Mouse (Mus musculus) MEL (cell line): ENCODE results near the gene Pik3ip1. TPM values are rescaled to one million over a fixed set of nuclear protein-coding genes. Genes with fewer than 3 reads are reported as not detected.
A peak's percentile ranks its signal among the peaks of the same experiment; 100 is the strongest.

Source experiments
- DNase-seq: peaks from one replicate; pipeline ENCODE4 v3.0.0; 2011; ENCODE audit warnings: low read depth, low spot score
- H3K27ac ChIP-seq: 2 replicates; pipeline ENCODE4 v1.5.1; 2012; ENCODE audit warnings: low read depth, mild to moderate bottlenecking, control low read depth, low read length, moderate library complexity; ENCODE audit not compliant: control insufficient read depth
- H3K27me3 ChIP-seq, 2 experiments: fragments of 150-350 bp in 1 of 2; sonication (generic) in 1 of 2; 2 replicates each; pipeline ENCODE4 v1.6.1; 2012; ENCODE audit warnings: low read length in 2 of 2, mild to moderate bottlenecking in 2 of 2, improper control_type of control experiment in 1 of 2, moderate library complexity in 1 of 2; ENCODE audit not compliant: insufficient read depth in 2 of 2, control insufficient read depth in 1 of 2
- H3K36me3 ChIP-seq, 2 experiments: 2 replicates each; pipeline ENCODE4 v1.6.1; 2012 to 2014; ENCODE audit warnings: low read length in 2 of 2, improper control_type of control experiment in 1 of 2, inconsistent platforms in 1 of 2, mild to moderate bottlenecking in 1 of 2; ENCODE audit not compliant: insufficient read depth in 2 of 2, control insufficient read depth in 1 of 2
- H3K4me1 ChIP-seq, 2 experiments: fragments of 150-350 bp in 1 of 2; sonication (generic) in 1 of 2; 2 replicates each; pipeline ENCODE4 v1.6.1; 2012; ENCODE audit warnings: low read length in 2 of 2, improper control_type of control experiment in 1 of 2, mild to moderate bottlenecking in 1 of 2; ENCODE audit not compliant: insufficient read depth in 2 of 2, control insufficient read depth in 1 of 2
- H3K4me3 ChIP-seq, 2 experiments: fragments of 150-350 bp in 1 of 2; sonication (generic) in 1 of 2; 2 replicates each; pipeline ENCODE4 v1.5.1; 2012; ENCODE audit warnings: low read depth in 2 of 2, low read length in 2 of 2, mild to moderate bottlenecking in 2 of 2, moderate library complexity in 2 of 2, control low read depth in 1 of 2, improper control_type of control experiment in 1 of 2; ENCODE audit not compliant: control insufficient read depth in 1 of 2, insufficient read depth in 1 of 2
- H3K79me2 ChIP-seq: 2 replicates; pipeline ENCODE4 v1.6.1; 2012; ENCODE audit warnings: mild to moderate bottlenecking, low read length, moderate library complexity; ENCODE audit not compliant: control insufficient read depth, poor library complexity, insufficient read depth
- H3K9ac ChIP-seq: 2 replicates; pipeline ENCODE4 v1.6.1; 2012; ENCODE audit warnings: low read depth, mild to moderate bottlenecking, control low read depth, low read length, moderate library complexity; ENCODE audit not compliant: control insufficient read depth, poor library complexity, severe bottlenecking
- H3K9me3 ChIP-seq: fragments of 150-350 bp; sonication (generic); replicated peaks from 2 replicates; pipeline ENCODE4 v1.6.1; 2012; ENCODE audit warnings: mild to moderate bottlenecking, low read length, improper control_type of control experiment, moderate library complexity; ENCODE audit not compliant: insufficient read depth
- BHLHE40 ChIP-seq: IDR thresholded peaks from 2 replicates; pipeline ENCODE4 v1.6.1; 2012; ENCODE audit warnings: low read depth, mild to moderate bottlenecking, inconsistent platforms, low read length, improper control_type of control experiment, borderline replicate concordance
- CHD1 ChIP-seq: IDR thresholded peaks from 2 replicates; pipeline ENCODE4 v1.6.1; 2012; ENCODE audit warnings: low read depth, mild to moderate bottlenecking, inconsistent platforms, low read length, improper control_type of control experiment
- CHD2 ChIP-seq: IDR thresholded peaks from 2 replicates; pipeline ENCODE4 v1.6.1; 2011; ENCODE audit warnings: low read length, improper control_type of control experiment
- CTCF ChIP-seq, 3 experiments: IDR thresholded peaks in 2 of 3; conservative IDR thresholded peaks in 1 of 3; 2 replicates each; pipeline ENCODE4 v1.5.1; 2011 to 2012; ENCODE audit warnings: low read length in 3 of 3, low read depth in 2 of 3, mild to moderate bottlenecking in 2 of 3, improper control_type of control experiment in 1 of 3, inconsistent platforms in 1 of 3, mixed read lengths in 1 of 3, moderate library complexity in 1 of 3; ENCODE audit not compliant: control insufficient read depth in 1 of 3, insufficient read depth in 1 of 3, poor library complexity in 1 of 3, severe bottlenecking in 1 of 3
- ELF1 ChIP-seq: IDR thresholded peaks from 2 replicates; pipeline ENCODE4 v1.6.1; 2014; ENCODE audit warnings: low read depth, mild to moderate bottlenecking, inconsistent platforms, low read length, improper control_type of control experiment, moderate library complexity
- ETS1 ChIP-seq: IDR thresholded peaks from 2 replicates; pipeline ENCODE4 v1.6.1; 2012; ENCODE audit warnings: low read depth, mild to moderate bottlenecking, inconsistent platforms, low read length, improper control_type of control experiment, moderate library complexity
- HCFC1 ChIP-seq: IDR thresholded peaks from 2 replicates; pipeline ENCODE4 v1.6.1; 2012; ENCODE audit warnings: low read depth, mild to moderate bottlenecking, inconsistent platforms, low read length, improper control_type of control experiment, moderate library complexity
- JUND ChIP-seq: IDR thresholded peaks from 2 replicates; pipeline ENCODE4 v1.6.1; 2011; ENCODE audit warnings: low read depth, mild to moderate bottlenecking, improper control_type of control experiment, low read length
- KAT2A ChIP-seq: conservative IDR thresholded peaks from 2 replicates; pipeline ENCODE4 v1.6.1; 2012; ENCODE audit warnings: low read depth, low read length, improper control_type of control experiment, inconsistent platforms
- MAFK ChIP-seq: IDR thresholded peaks from 2 replicates; pipeline ENCODE4 v1.6.1; 2011; ENCODE audit warnings: low read depth, mild to moderate bottlenecking, low read length, improper control_type of control experiment, borderline replicate concordance
- MAX ChIP-seq: IDR thresholded peaks from 2 replicates; pipeline ENCODE4 v1.6.1; 2011; ENCODE audit warnings: low read length, improper control_type of control experiment
- MAZ ChIP-seq: IDR thresholded peaks from 2 replicates; pipeline ENCODE4 v1.6.1; 2012; ENCODE audit warnings: low read depth, mild to moderate bottlenecking, inconsistent platforms, low read length, improper control_type of control experiment
- MEF2A ChIP-seq: IDR thresholded peaks from 2 replicates; pipeline ENCODE4 v1.6.1; 2014; ENCODE audit warnings: low read depth, mild to moderate bottlenecking, inconsistent platforms, low read length, improper control_type of control experiment; ENCODE audit not compliant: poor library complexity, insufficient replicate concordance, severe bottlenecking; ENCODE audit errors: extremely low read depth
- MXI1 ChIP-seq: IDR thresholded peaks from 2 replicates; pipeline ENCODE4 v1.6.1; 2011; ENCODE audit warnings: mild to moderate bottlenecking, low read depth, low read length, improper control_type of control experiment
- MYB ChIP-seq: IDR thresholded peaks from 2 replicates; pipeline ENCODE4 v1.6.1; 2011; ENCODE audit warnings: mild to moderate bottlenecking, low read depth, low read length, improper control_type of control experiment
- MYC ChIP-seq: IDR thresholded peaks from 2 replicates; pipeline ENCODE4 v1.6.1; 2011; ENCODE audit warnings: low read depth, mild to moderate bottlenecking, low read length, improper control_type of control experiment, moderate library complexity
- NELFE ChIP-seq: IDR thresholded peaks from 2 replicates; pipeline ENCODE4 v1.6.1; 2011; ENCODE audit warnings: low read depth, low read length, improper control_type of control experiment
- NRF1 ChIP-seq: IDR thresholded peaks from 2 replicates; pipeline ENCODE4 v1.6.1; 2014; ENCODE audit warnings: low read depth, mild to moderate bottlenecking, inconsistent platforms, low read length, improper control_type of control experiment, moderate library complexity; ENCODE audit not compliant: poor library complexity, insufficient read depth, severe bottlenecking
- POLR2A ChIP-seq, 2 experiments: IDR thresholded peaks; 2 replicates each; pipeline ENCODE4 v1.6.1; 2011 to 2012; ENCODE audit warnings: low read length in 2 of 2, mild to moderate bottlenecking in 2 of 2, control low read depth in 1 of 2, improper control_type of control experiment in 1 of 2, low read depth in 1 of 2, moderate library complexity in 1 of 2; ENCODE audit not compliant: control insufficient read depth in 1 of 2, insufficient read depth in 1 of 2, poor library complexity in 1 of 2
- POLR2AphosphoS2 ChIP-seq: IDR thresholded peaks from 2 replicates; pipeline ENCODE4 v1.6.1; 2011; ENCODE audit warnings: low read length, improper control_type of control experiment
- POLR2AphosphoS5 ChIP-seq: IDR thresholded peaks from 2 replicates; pipeline ENCODE4 v1.6.1; 2012; ENCODE audit warnings: low read depth, borderline replicate concordance, mild to moderate bottlenecking, inconsistent platforms, low read length, moderate library complexity, mixed read lengths
- RAD21 ChIP-seq: IDR thresholded peaks from 2 replicates; pipeline ENCODE4 v1.6.1; 2011; ENCODE audit warnings: mild to moderate bottlenecking, low read depth, low read length, improper control_type of control experiment
- RCOR1 ChIP-seq: IDR thresholded peaks from 2 replicates; pipeline ENCODE4 v1.6.1; 2012; ENCODE audit warnings: low read depth, mild to moderate bottlenecking, inconsistent platforms, low read length, improper control_type of control experiment
- SIN3A ChIP-seq: IDR thresholded peaks from 2 replicates; pipeline ENCODE4 v1.6.1; 2012; ENCODE audit warnings: low read length, improper control_type of control experiment, inconsistent platforms
- SMC3 ChIP-seq: IDR thresholded peaks from 2 replicates; pipeline ENCODE4 v1.6.1; 2011; ENCODE audit warnings: low read depth, low read length, improper control_type of control experiment
- TAL1 ChIP-seq: IDR thresholded peaks from 2 replicates; pipeline ENCODE4 v1.6.1; 2012; ENCODE audit warnings: mild to moderate bottlenecking, inconsistent platforms, low read length, moderate library complexity, mixed read lengths
- TBP ChIP-seq: IDR thresholded peaks from 2 replicates; pipeline ENCODE4 v1.8.0; 2011; ENCODE audit warnings: low read depth, low read length, improper control_type of control experiment
- TCF12 ChIP-seq: IDR thresholded peaks from 2 replicates; pipeline ENCODE4 v1.6.1; 2014; ENCODE audit warnings: low read depth, mild to moderate bottlenecking, inconsistent platforms, low read length, improper control_type of control experiment, moderate library complexity
- UBTF ChIP-seq: IDR thresholded peaks from 2 replicates; pipeline ENCODE4 v1.6.1; 2012; ENCODE audit warnings: low read depth, mild to moderate bottlenecking, inconsistent platforms, low read length, improper control_type of control experiment, moderate library complexity, borderline replicate concordance; ENCODE audit not compliant: insufficient read depth
- USF1 ChIP-seq: IDR thresholded peaks from 2 replicates; pipeline ENCODE4 v1.6.1; 2014; ENCODE audit warnings: low read depth, mild to moderate bottlenecking, inconsistent platforms, low read length, improper control_type of control experiment, moderate library complexity
- USF2 ChIP-seq, 2 experiments: IDR thresholded peaks; 2 replicates each; pipeline ENCODE4 v1.6.1; 2011 to 2012; ENCODE audit warnings: improper control_type of control experiment in 2 of 2, low read length in 2 of 2, borderline replicate concordance in 1 of 2, inconsistent platforms in 1 of 2, low read depth in 1 of 2, mild to moderate bottlenecking in 1 of 2; ENCODE audit not compliant: insufficient read depth in 1 of 2
- ZC3H11A ChIP-seq: IDR thresholded peaks from 2 replicates; pipeline ENCODE4 v1.6.1; 2012; ENCODE audit warnings: low read depth, mild to moderate bottlenecking, inconsistent platforms, low read length, improper control_type of control experiment
- ZKSCAN1 ChIP-seq: IDR thresholded peaks from 2 replicates; pipeline ENCODE4 v1.6.1; 2012; ENCODE audit warnings: low read depth, mild to moderate bottlenecking, inconsistent platforms, low read length, improper control_type of control experiment, moderate library complexity
- ZMIZ1 ChIP-seq: IDR thresholded peaks from 2 replicates; pipeline ENCODE4 v1.6.1; 2012; ENCODE audit warnings: low read depth, mild to moderate bottlenecking, inconsistent platforms, low read length, improper control_type of control experiment, moderate library complexity
- ZNF384 ChIP-seq: IDR thresholded peaks from 2 replicates; pipeline ENCODE4 v1.6.1; 2012; ENCODE audit warnings: low read depth, mild to moderate bottlenecking, inconsistent platforms, low read length, improper control_type of control experiment
- polyA plus RNA-seq, 2 experiments: library from polyadenylated mRNA; stranded (reverse) in 1 of 2; unstranded in 1 of 2; fragments of >175 nt in 1 of 2; fragments of >200 nt in 1 of 2; gene quantifications; 2 replicates each; pipeline versions ENCODE4 v1.2.1 to v1.2.4; 2012; ENCODE audit warnings: low replicate concordance in 2 of 2, low read depth in 1 of 2; ENCODE audit not compliant: insufficient read length in 2 of 2, insufficient read depth in 1 of 2, missing spikeins in 1 of 2
- total RNA-seq: library from RNA; depleted of rRNA; stranded (reverse); fragments of 300-350 nt; gene quantifications from 2 replicates; pipeline ENCODE4 v1.2.3, GENCODE M21; 2012

Gene Pik3ip1
- total and polyA plus RNA-seq, 3 experiments = 1.7 to 2.7 TPM; not detected in 1

- peak overlapping the region; percentile 98 for H3K9ac ChIP-seq
- peak overlapping the region; percentile 89 for H3K27ac ChIP-seq
- H3K4me1 ChIP-seq = peaks cover 3 to 39% of the 10 kb centered on the region in 2 experiments
- H3K27me3 ChIP-seq = no peaks in the 10 kb centered on the region
- H3K79me2 ChIP-seq = peaks cover 58% of the 10 kb centered on the region
- peak; percentile 93 for DNase-seq
- peaks cover 4 to 27% of the 10 kb centered on the region in 2 experiments for H3K36me3 ChIP-seq
- H3K4me3 ChIP-seq = peak overlapping the region; percentile 77 to 90
- no peaks in the 10 kb centered on the region for H3K9me3 ChIP-seq
- TF ChIP-seq TBP = peak; percentile 36; the same call in 1 of the 2 replicates
- TF ChIP-seq UBTF = no peak
- TF ChIP-seq CHD2 = no peak
- TF ChIP-seq ZNF384 = peak; percentile 84
- no peak for TF ChIP-seq POLR2AphosphoS5
- TF ChIP-seq KAT2A = no peak
- TF ChIP-seq CTCF (IDR thresholded peaks at IDR 0.05 in 2 of 3, conservative IDR thresholded peaks at IDR 0.05 in 1 of 3; ENCODE audit: control insufficient read depth in 1 of 3, insufficient read depth in 1 of 3, low read depth in 2 of 3, low read length in 3 of 3, poor library complexity in 1 of 3, severe bottlenecking in 1 of 3) = peak; percentile 66 to 94 (median 86); a peak in 5 of 6 replicates
- no peak for TF ChIP-seq USF1
- TF ChIP-seq MYB = no peak
- 0 out of 2 replicates have a peak, but pooled peaks have one; percentile 30 for TF ChIP-seq CHD1
- TF ChIP-seq BHLHE40 = peak; percentile 77; the same call in 1 of the 2 replicates
- TF ChIP-seq SIN3A = peak; percentile 64
- peak; percentile 86 for TF ChIP-seq NRF1
- 0 out of 2 replicates have a peak, but pooled peaks have one; percentile 25 for TF ChIP-seq ETS1
- no peak for TF ChIP-seq MAFK
- peak; percentile 79 for TF ChIP-seq HCFC1
- TF ChIP-seq TAL1 = no peak
- peak; percentile 63 for TF ChIP-seq MAX
- TF ChIP-seq MEF2A = no peak
- peak; percentile 88 for TF ChIP-seq MXI1
- TF ChIP-seq MYC = peak; percentile 54; the same call in 1 of the 2 replicates
- peak; percentile 78; the same call in 1 of the 2 replicates for TF ChIP-seq ZMIZ1
- TF ChIP-seq POLR2AphosphoS2 = peak; percentile 71
- TF ChIP-seq ZC3H11A = no peak
- peak; percentile 14 for TF ChIP-seq RAD21
- peak; percentile 98 for TF ChIP-seq MAZ
- TF ChIP-seq ZKSCAN1 = no peak
- no peak for TF ChIP-seq USF2 (IDR thresholded peaks at IDR 0.05; ENCODE audit: borderline replicate concordance in 1 of 2, insufficient read depth in 1 of 2, low read depth in 1 of 2, low read length in 2 of 2)
- TF ChIP-seq SMC3 = peak; percentile 61
- peak; percentile 47; the same call in 1 of the 2 replicates for TF ChIP-seq TCF12
- TF ChIP-seq POLR2A (IDR thresholded peaks at IDR 0.05; ENCODE audit: control insufficient read depth in 1 of 2, insufficient read depth in 1 of 2, low read depth in 1 of 2, low read length in 2 of 2, poor library complexity in 1 of 2) = peak; percentile 79 to 85
- no peak for TF ChIP-seq JUND
- TF ChIP-seq ELF1 = no peak; the same call in 1 of the 2 replicates
- TF ChIP-seq NELFE = peak; percentile 76; the same call in 1 of the 2 replicates
- no peak for TF ChIP-seq RCOR1
These were observed 40.2 kb upstream of the Pik3ip1 start for GRCm38 (mm10) chr11:3289803-3290639.
